Mouse (Mus musculus): ENCODE results near the gene Abi3bp. TPM values are rescaled to one million over a fixed set of nuclear protein-coding genes. Genes with fewer than 3 reads are reported as not detected.

Gene Abi3bp
- polyA plus RNA-seq (2011; ENCODE audit: insufficient read depth, insufficient read length, low replicate concordance, missing spikeins) = 0.74 and 1.2 TPM in 2 replicates

GRCm38 (mm10) chr16:56477677-56478574 is at the start of gene Abi3bp:
Gene Abi3bp (plus strand): TSS chr16:56477878.
- 27% methylated on average over 11 of the region's 11 CpGs for WGBS
- Histone ChIP-seq H3K27ac (ENCODE audit: control insufficient read depth, insufficient read depth, low read depth, low read length, poor library complexity) (no peak within 1 kb of the TSS), H3K4me3 (replicated peaks; ENCODE audit: control insufficient read depth, low read depth, low read length) (no peak within 1 kb of the TSS), H3K4me1 (ENCODE audit: control insufficient read depth, insufficient read depth, low read length) (no peaks in the 10 kb centered on the region)
- TF ChIP-seq POLR2A (IDR thresholded peaks at IDR 0.05; ENCODE audit: borderline replicate concordance, control insufficient read depth, low read depth, low read length) (no peak), CTCF (IDR thresholded peaks at IDR 0.05; ENCODE audit: control insufficient read depth, insufficient read depth, low read length) (no peak)

GRCm38 (mm10) chr16:56435293-56436185 is 42.1 kb upstream of the Abi3bp start:
- no peak overlapping the region for H3K27ac ChIP-seq (ENCODE audit: control insufficient read depth, insufficient read depth, low read depth, low read length, poor library complexity)
- 65% methylated on average over 4 of the region's 4 CpGs for WGBS
- no peaks in the 10 kb centered on the region for H3K4me1 ChIP-seq (ENCODE audit: control insufficient read depth, insufficient read depth, low read length)
- TF ChIP-seq POLR2A (IDR thresholded peaks at IDR 0.05; ENCODE audit: borderline replicate concordance, control insufficient read depth, low read depth, low read length) (no peak), CTCF (IDR thresholded peaks at IDR 0.05; ENCODE audit: control insufficient read depth, insufficient read depth, low read length) (no peak)
- no peak overlapping the region for H3K4me3 ChIP-seq (replicated peaks; ENCODE audit: control insufficient read depth, low read depth, low read length)

- WGBS = 71% methylated on average over 4 of the region's 4 CpGs
- no peak overlapping the region for H3K4me3 ChIP-seq (replicated peaks; ENCODE audit: control insufficient read depth, low read depth, low read length)
- H3K27ac ChIP-seq (ENCODE audit: control insufficient read depth, insufficient read depth, low read depth, low read length, poor library complexity) = no peak overlapping the region
- TF ChIP-seq POLR2A (IDR thresholded peaks at IDR 0.05; ENCODE audit: borderline replicate concordance, control insufficient read depth, low read depth, low read length) (no peak), CTCF (IDR thresholded peaks at IDR 0.05; ENCODE audit: control insufficient read depth, insufficient read depth, low read length) (no peak)
- no peaks in the 10 kb centered on the region for H3K4me1 ChIP-seq (ENCODE audit: control insufficient read depth, insufficient read depth, low read length)
Observed at GRCm38 (mm10) chr16:56440243-56440642, 37.4 kb upstream of the Abi3bp start.

- no peak overlapping the region for H3K27ac ChIP-seq (ENCODE audit: control insufficient read depth, insufficient read depth, low read depth, low read length, poor library complexity)
- 67% methylated on average over 5 of the region's 5 CpGs for WGBS
- H3K4me3 ChIP-seq (replicated peaks; ENCODE audit: control insufficient read depth, low read depth, low read length) = no peak overlapping the region
- H3K4me1 ChIP-seq (ENCODE audit: control insufficient read depth, insufficient read depth, low read length) = no peaks in the 10 kb centered on the region
- TF ChIP-seq CTCF (IDR thresholded peaks at IDR 0.05; ENCODE audit: control insufficient read depth, insufficient read depth, low read length) = no peak
- no peak for TF ChIP-seq POLR2A (IDR thresholded peaks at IDR 0.05; ENCODE audit: borderline replicate concordance, control insufficient read depth, low read depth, low read length)
Observed at GRCm38 (mm10) chr16:56441113-56441512, 36.6 kb upstream of the Abi3bp start.

GRCm38 (mm10) chr16:56441658-56442344 is 35.9 kb upstream of the Abi3bp start:
- Histone ChIP-seq H3K4me3 (replicated peaks; ENCODE audit: control insufficient read depth, low read depth, low read length) (no peak overlapping the region), H3K27ac (ENCODE audit: control insufficient read depth, insufficient read depth, low read depth, low read length, poor library complexity) (no peak overlapping the region), H3K4me1 (ENCODE audit: control insufficient read depth, insufficient read depth, low read length) (no peaks in the 10 kb centered on the region)
- no peak for TF ChIP-seq CTCF (IDR thresholded peaks at IDR 0.05; ENCODE audit: control insufficient read depth, insufficient read depth, low read length)
- no peak for TF ChIP-seq POLR2A (IDR thresholded peaks at IDR 0.05; ENCODE audit: borderline replicate concordance, control insufficient read depth, low read depth, low read length)
- 73% methylated on average over 7 of the region's 7 CpGs for WGBS

GRCm38 (mm10) chr16:56451482-56451881 is 26.2 kb upstream of the Abi3bp start:
- Histone ChIP-seq H3K4me3 (replicated peaks; ENCODE audit: control insufficient read depth, low read depth, low read length) (no peak overlapping the region), H3K27ac (ENCODE audit: control insufficient read depth, insufficient read depth, low read depth, low read length, poor library complexity) (no peak overlapping the region), H3K4me1 (ENCODE audit: control insufficient read depth, insufficient read depth, low read length) (no peaks in the 10 kb centered on the region)
- WGBS = 64% methylated on average over 2 of the region's 2 CpGs
- TF ChIP-seq CTCF (IDR thresholded peaks at IDR 0.05; ENCODE audit: control insufficient read depth, insufficient read depth, low read length) = no peak
- TF ChIP-seq POLR2A (IDR thresholded peaks at IDR 0.05; ENCODE audit: borderline replicate concordance, control insufficient read depth, low read depth, low read length) = no peak

- no peak overlapping the region for H3K4me3 ChIP-seq (replicated peaks; ENCODE audit: control insufficient read depth, low read depth, low read length)
- H3K27ac ChIP-seq (ENCODE audit: control insufficient read depth, insufficient read depth, low read depth, low read length, poor library complexity) = no peak overlapping the region
- H3K4me1 ChIP-seq (ENCODE audit: control insufficient read depth, insufficient read depth, low read length) = no peaks in the 10 kb centered on the region
- 19% methylated on average over 1 of the region's 1 CpGs for WGBS
- TF ChIP-seq CTCF (IDR thresholded peaks at IDR 0.05; ENCODE audit: control insufficient read depth, insufficient read depth, low read length) = no peak
- TF ChIP-seq POLR2A (IDR thresholded peaks at IDR 0.05; ENCODE audit: borderline replicate concordance, control insufficient read depth, low read depth, low read length) = no peak
Observed at GRCm38 (mm10) chr16:56451923-56452322, 25.8 kb upstream of the Abi3bp start.

Measured in bone marrow, adult 2 months (tissue).